Mouse (Mus musculus) heart, adult 2 months (tissue): ENCODE measurements at regions not wholly inside any gene's neighbourhood (a gene's known extent, or its start where the extent isn't known, plus 50 kb on each side); places are given as distances from the start of the nearest gene placed in this dataset.
A peak's percentile ranks its signal among the peaks of the same experiment; 100 is the strongest.

Experiments
- DNase-seq, 2 experiments: peaks; one replicate each; pipeline ENCODE4 v3.0.0; 2021
- H3K27ac ChIP-seq: fragments of 200-600 bp; 2 replicates; pipeline ENCODE4 v1.8.1; 2022
- H3K27me3 ChIP-seq: fragments of 200-500 bp; 2 replicates; pipeline ENCODE4 v1.6.1; 2012; ENCODE audit warnings: mild to moderate bottlenecking, low read length, inconsistent platforms, mixed read lengths; ENCODE audit not compliant: control insufficient read depth, insufficient read depth
- H3K36me3 ChIP-seq: fragments of 200-500 bp; 2 replicates; pipeline ENCODE4 v1.6.1; 2012; ENCODE audit warnings: low read length, inconsistent platforms; ENCODE audit not compliant: control insufficient read depth, insufficient read depth
- H3K4me1 ChIP-seq: fragments of 200-500 bp; 2 replicates; pipeline ENCODE4 v1.6.1; 2011; ENCODE audit warnings: low read length; ENCODE audit not compliant: control insufficient read depth, insufficient read depth
- H3K4me3 ChIP-seq: fragments of 200-600 bp; 2 replicates; pipeline ENCODE4 v1.8.1; 2022
- H3K79me2 ChIP-seq: fragments of 200-500 bp; replicated peaks from 2 replicates; pipeline ENCODE4 v1.6.1; 2012; ENCODE audit warnings: mild to moderate bottlenecking, inconsistent platforms, low read length, moderate library complexity, mixed read lengths; ENCODE audit not compliant: control insufficient read depth, insufficient read depth
- H3K9ac ChIP-seq: fragments of 200-500 bp; 2 replicates; pipeline ENCODE4 v1.6.1; 2012; ENCODE audit warnings: low read depth, mild to moderate bottlenecking, control low read depth, inconsistent platforms, low read length, mixed read lengths
- CTCF ChIP-seq: fragments of 200-600 bp; IDR thresholded peaks from 2 replicates; pipeline ENCODE4 v1.8.1; 2022; ENCODE audit warnings: antibody characterized with exemption, mild to moderate bottlenecking, moderate library complexity
- EP300 ChIP-seq: fragments of 200-500 bp; IDR thresholded peaks from 2 replicates; pipeline ENCODE4 v1.6.1; 2011; ENCODE audit warnings: low read depth, low read length, control low read depth; ENCODE audit not compliant: insufficient read depth
- POLR2A ChIP-seq: fragments of 200-500 bp; IDR thresholded peaks from 2 replicates; pipeline ENCODE4 v1.6.1; 2011; ENCODE audit warnings: mild to moderate bottlenecking, low read depth, low read length, control low read depth; ENCODE audit not compliant: insufficient read depth
- WGBS: fragments of 180-500 bp; shearing (Covaris S2); methylation state at CpG from one replicate; pipeline ENCODE4 v1.1.7; 2018; 5-methylcytosine and 5-hydroxymethylcytosine counted together
- intact Hi-C: fragments of 180-260 bp; cut with DNase I; formaldehyde crosslinking; loops from one replicate; pipeline ENCODE4 v1.15.1; 2025

GRCm38 (mm10) chr6:31213161-31213560 is 185.4 kb upstream of the Mkln1 start:
- no peak for DNase-seq
- H3K79me2 ChIP-seq: peaks cover 13% of the 10 kb centered on the region
- peaks cover 16% of the 10 kb centered on the region for H3K4me1 ChIP-seq
- intact Hi-C loops: loop anchor here (2.0 kb wide), 1 partner anchor 14 kb away; no protein-coding TSS in a partner anchor
- H3K27me3 ChIP-seq: no peaks in the 10 kb centered on the region
- 61% methylated on average over 4 of the region's 4 CpGs for WGBS
- TF ChIP-seq POLR2A: 0 out of 2 replicates have a peak, but pooled peaks have one; percentile 23
- peak; percentile 30 for TF ChIP-seq CTCF
- TF ChIP-seq EP300: no peak
- H3K9ac ChIP-seq: no peak overlapping the region
- no peak overlapping the region for H3K4me3 ChIP-seq
- H3K27ac ChIP-seq: peak overlapping the region; percentile 21
- peaks cover 55% of the 10 kb centered on the region for H3K36me3 ChIP-seq

DNA sequence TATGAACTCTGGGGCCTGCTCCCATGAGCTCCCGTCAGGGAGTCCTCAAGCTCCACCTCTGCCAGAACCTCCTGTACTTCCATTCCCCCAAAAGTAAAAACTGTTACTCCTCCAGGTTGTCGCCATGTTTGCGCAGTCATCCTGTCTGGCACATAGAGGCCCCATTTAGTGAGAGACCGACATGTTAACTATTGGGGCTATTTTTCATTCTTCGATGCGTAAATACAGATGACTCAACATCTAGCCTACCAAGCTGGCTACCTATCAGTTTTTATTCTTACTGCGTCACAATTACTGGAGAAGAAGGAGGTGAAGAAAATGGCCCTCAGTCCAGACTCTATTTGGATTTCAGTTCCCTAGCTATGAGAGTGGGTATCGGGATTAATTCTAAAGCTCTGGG is 182.9 kb upstream of the Mkln1 start:
- no peak for DNase-seq
- intact Hi-C loops: no loop called here
- WGBS: 53% methylated on average over 8 of the region's 8 CpGs
- TF ChIP-seq CTCF (no peak), EP300 (no peak), POLR2A (no peak)
- H3K79me2 ChIP-seq: peaks cover 8% of the 10 kb centered on the region
- H3K36me3 ChIP-seq: peaks cover 44% of the 10 kb centered on the region
- H3K27me3 ChIP-seq: no peaks in the 10 kb centered on the region
- peak overlapping the region; percentile 97 for H3K9ac ChIP-seq
- H3K4me1 ChIP-seq: peaks cover 12% of the 10 kb centered on the region
- H3K27ac ChIP-seq: peak overlapping the region; percentile 100
- peak overlapping the region; percentile 95 for H3K4me3 ChIP-seq

DNA sequence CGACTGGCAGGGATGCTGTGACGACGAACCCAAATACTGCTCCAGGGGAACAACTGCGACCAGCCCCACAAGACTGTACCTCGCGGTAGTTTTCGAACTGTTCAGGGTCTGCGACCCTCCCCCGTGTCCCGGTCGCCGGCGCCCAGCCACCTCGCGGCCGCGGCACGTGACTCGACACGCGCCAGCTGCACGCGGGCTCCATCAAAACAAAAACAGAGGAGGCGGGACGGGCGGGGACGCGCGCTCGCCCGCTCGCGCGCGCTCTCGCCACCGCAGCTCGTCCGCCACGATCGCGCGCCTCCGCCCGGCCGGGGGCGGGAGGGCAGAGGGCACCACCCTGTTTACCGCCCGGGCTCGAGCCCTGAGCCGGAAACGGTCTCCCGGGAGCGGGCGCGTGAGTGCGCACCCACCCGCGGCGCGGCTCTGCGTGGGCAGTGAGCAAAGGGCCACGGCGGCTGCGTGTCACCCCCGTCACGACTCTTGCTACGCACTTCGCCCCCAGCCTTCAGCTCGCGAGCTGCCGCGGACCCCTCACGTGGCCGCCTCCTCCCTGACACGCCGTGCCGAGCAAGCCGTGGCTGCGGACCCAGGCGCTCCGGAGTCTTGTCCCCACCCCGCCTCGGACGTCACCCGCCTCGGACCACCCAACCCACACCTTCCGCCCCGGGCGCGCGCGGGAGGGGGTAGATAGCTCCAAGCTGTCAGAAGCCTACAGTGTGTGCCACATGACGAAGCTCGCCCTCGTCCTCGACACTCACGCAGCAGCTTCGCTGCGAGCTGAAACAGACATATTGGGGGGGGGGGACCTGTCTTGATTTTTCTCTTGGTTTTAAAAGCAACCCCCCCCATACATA is 182.1 kb upstream of the Mkln1 start:
- peak; percentile 95 to 96 for DNase-seq
- Histone ChIP-seq H3K27ac (peak overlapping the region; percentile 100), H3K79me2 (peaks cover 8% of the 10 kb centered on the region), H3K36me3 (peaks cover 38% of the 10 kb centered on the region), H3K4me3 (peak overlapping the region; percentile 95), H3K4me1 (peaks cover 16% of the 10 kb centered on the region), H3K9ac (peak overlapping the region; percentile 97), H3K27me3 (no peaks in the 10 kb centered on the region)
- intact Hi-C loops: no loop called here
- TF ChIP-seq POLR2A (peak; percentile 97), CTCF (peak; percentile 41), EP300 (peak; percentile 71; the same call in 1 of the 2 replicates)
- WGBS: under 1% methylated on average over 94 of the region's 100 CpGs

DNA sequence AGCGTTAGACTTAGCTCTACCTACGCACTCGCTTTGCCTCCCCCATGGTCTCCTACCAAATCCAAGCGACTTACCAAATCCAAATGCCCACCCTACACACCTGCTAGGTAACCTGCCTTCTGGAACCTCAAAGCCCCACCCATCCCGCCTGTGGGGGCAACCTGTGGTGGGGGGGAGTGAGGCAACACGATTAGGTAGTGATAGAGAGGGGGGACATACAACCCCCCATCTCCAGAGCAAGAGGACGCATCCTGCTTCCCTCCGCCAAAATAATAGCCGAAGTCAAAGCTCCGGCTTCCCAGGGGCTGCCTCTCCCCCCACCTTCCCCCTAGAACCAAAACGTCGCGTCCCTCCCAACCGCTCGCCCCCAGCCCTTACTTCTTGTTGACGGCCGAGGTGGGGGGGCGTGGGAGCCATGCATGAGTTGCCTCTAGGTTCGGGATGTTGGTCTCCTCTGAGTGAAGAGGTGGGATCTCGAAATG is 181.4 kb upstream of the Mkln1 start:
- TF ChIP-seq POLR2A (no peak; the same call in 1 of the 2 replicates), CTCF (no peak), EP300 (no peak)
- no peaks in the 10 kb centered on the region for H3K27me3 ChIP-seq
- peaks cover 8% of the 10 kb centered on the region for H3K79me2 ChIP-seq
- peak overlapping the region; percentile 95 for H3K4me3 ChIP-seq
- peak; percentile 70 to 74 for DNase-seq
- H3K27ac ChIP-seq: peak overlapping the region; percentile 100
- peaks cover 16% of the 10 kb centered on the region for H3K4me1 ChIP-seq
- whole genome bisulfite sequencing: 1% methylated on average over 20 of the region's 20 CpGs
- peak overlapping the region; percentile 97 for H3K9ac ChIP-seq
- peaks cover 31% of the 10 kb centered on the region for H3K36me3 ChIP-seq
- intact Hi-C loops: no loop called here

GRCm38 (mm10) chr6:31217641-31218138 is 180.8 kb upstream of the Mkln1 start:
- H3K4me3 ChIP-seq: peak overlapping the region; percentile 95
- peak; percentile 80 for DNase-seq
- H3K36me3 ChIP-seq: peaks cover 31% of the 10 kb centered on the region
- intact Hi-C loops: no loop called here
- H3K27me3 ChIP-seq: no peaks in the 10 kb centered on the region
- peaks cover 16% of the 10 kb centered on the region for H3K4me1 ChIP-seq
- peak overlapping the region; percentile 100 for H3K27ac ChIP-seq
- peak overlapping the region; percentile 92 for H3K9ac ChIP-seq
- under 1% methylated on average over 25 of the region's 25 CpGs for WGBS
- peaks cover 6% of the 10 kb centered on the region; the same call in 1 of the 2 replicates for H3K79me2 ChIP-seq
- TF ChIP-seq EP300 (peak; percentile 46; the same call in 1 of the 2 replicates), CTCF (no peak), POLR2A (peak; percentile 61; the same call in 1 of the 2 replicates)
